Mouse (Mus musculus) c-Kit-positive CD71-negative TER-119-negative erythroid progenitor cells, embryonic 14.5 days (primary cell): ENCODE measurements around the gene Zfr.
"Not testable (repeated sequence)": the region's sequence is repeated elsewhere in the genome, so short reads cannot be mapped to it uniquely, and the experiment has no call there.

Experiments used
- DNase-seq: peaks from one replicate; pipeline ENCODE4 v3.0.0-alpha.2; 2013; ENCODE audit warnings: low read depth

Gene Zfr

GRCm38 (mm10) chr15:12194817-12195735 is 77.4 kb downstream of the Zfr start:
- DNase-seq: no peak

GRCm38 (mm10) chr15:12195966-12196365 is 78.3 kb downstream of the Zfr start:
- DNase-seq: no peak

GRCm38 (mm10) chr15:12196410-12197191 is 79.0 kb downstream of the Zfr start:
- peak; percentile 72 for DNase-seq

GRCm38 (mm10) chr15:12197361-12197760 is 79.7 kb downstream of the Zfr start:
- DNase-seq: no peak

GRCm38 (mm10) chr15:12200021-12200420 is 82.4 kb downstream of the Zfr start:
- DNase-seq: no peak

- no peak for DNase-seq
Observed at GRCm38 (mm10) chr15:12201856-12202255, 84.2 kb downstream of the Zfr start.

GRCm38 (mm10) chr15:12202456-12202855 is 84.8 kb downstream of the Zfr start:
- no peak for DNase-seq

- not testable (repeated sequence) for DNase-seq
Observed at GRCm38 (mm10) chr15:12203008-12203407, 85.4 kb downstream of the Zfr start.

GRCm38 (mm10) chr15:12203512-12204318 is 86.1 kb downstream of the Zfr start:
- no peak for DNase-seq

- DNase-seq: peak; percentile 95
Observed at GRCm38 (mm10) chr15:12204319-12205159, 86.9 kb downstream of the Zfr start, which contains the start of gene Mtmr12. Gene Mtmr12, plus strand, starts transcription at chr15:12205028.

GRCm38 (mm10) chr15:12205160-12205901 is 87.7 kb downstream of the Zfr start:
- no peak for DNase-seq

GRCm38 (mm10) chr15:12205902-12206645 is 88.4 kb downstream of the Zfr start:
- DNase-seq: no peak

GRCm38 (mm10) chr15:12206646-12207222 is 89.1 kb downstream of the Zfr start:
- DNase-seq: no peak

- no peak for DNase-seq
Observed at GRCm38 (mm10) chr15:12207556-12208090, 90.0 kb downstream of the Zfr start.

- no peak for DNase-seq
Observed at GRCm38 (mm10) chr15:12211577-12211976, 93.9 kb downstream of the Zfr start.

GRCm38 (mm10) chr15:12212266-12212665 is 94.6 kb downstream of the Zfr start:
- no peak for DNase-seq

GRCm38 (mm10) chr15:12214531-12215414 is 97.1 kb downstream of the Zfr start:
- DNase-seq: no peak

- DNase-seq: no peak
Observed at GRCm38 (mm10) chr15:12215415-12215718, 97.7 kb downstream of the Zfr start.
